Mouse (Mus musculus) embryo, embryonic 10 days (tissue): Measurements from ENCODE around the gene Hsd17b12.

Experiments
- DNase-seq: peaks from one replicate; pipeline ENCODE4 v3.0.0-alpha.2; 2015; ENCODE audit warnings: low spot score

Gene Hsd17b12

DNA sequence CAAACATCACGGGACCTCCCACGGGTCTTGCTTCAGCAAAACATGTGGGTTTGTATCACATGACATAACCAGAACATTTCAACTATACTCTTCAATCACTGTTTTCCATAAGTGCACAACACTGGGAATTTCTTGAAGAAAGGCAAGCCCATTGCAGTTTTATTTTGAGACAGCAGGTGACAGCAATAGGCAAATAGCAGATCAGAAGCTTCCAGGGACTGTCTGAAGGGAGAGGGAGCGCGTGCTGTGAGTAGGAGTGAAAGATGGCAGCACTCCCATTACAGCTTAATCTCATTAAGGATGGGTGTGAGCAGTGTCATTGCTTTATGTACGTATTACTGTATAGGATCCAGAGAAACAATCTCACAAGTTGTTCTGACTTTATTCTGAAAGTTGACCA is 88.3 kb downstream of the Hsd17b12 start:
- no peak for DNase-seq

DNA sequence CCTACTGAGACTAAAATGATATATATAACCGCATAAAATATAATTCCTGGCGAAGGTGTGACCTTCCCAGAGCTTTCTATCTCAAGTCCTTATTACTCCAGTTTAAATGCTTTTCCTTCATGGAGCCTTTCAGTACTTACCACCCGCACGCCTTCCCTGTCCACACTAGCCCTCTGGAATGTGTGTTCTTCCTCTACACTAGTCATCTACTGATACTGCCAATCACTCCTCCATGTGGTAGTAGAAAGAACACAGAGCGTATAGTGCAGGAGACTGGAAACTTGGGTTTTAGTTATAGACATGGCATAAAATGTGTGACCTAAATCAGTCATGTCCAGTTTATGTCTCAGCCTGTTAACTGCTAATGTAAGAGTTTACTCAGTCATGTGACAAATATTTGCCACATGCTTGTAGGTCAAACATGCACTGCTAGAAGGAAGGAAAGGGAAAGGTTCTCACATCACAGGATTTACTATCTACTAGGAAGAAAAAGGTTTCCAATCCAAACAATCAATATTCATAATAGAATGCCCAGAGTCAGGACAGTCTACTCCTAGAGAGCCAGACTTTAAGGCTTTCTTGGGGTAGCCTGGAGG is 91.1 kb downstream of the Hsd17b12 start:
- DNase-seq = no peak

DNA sequence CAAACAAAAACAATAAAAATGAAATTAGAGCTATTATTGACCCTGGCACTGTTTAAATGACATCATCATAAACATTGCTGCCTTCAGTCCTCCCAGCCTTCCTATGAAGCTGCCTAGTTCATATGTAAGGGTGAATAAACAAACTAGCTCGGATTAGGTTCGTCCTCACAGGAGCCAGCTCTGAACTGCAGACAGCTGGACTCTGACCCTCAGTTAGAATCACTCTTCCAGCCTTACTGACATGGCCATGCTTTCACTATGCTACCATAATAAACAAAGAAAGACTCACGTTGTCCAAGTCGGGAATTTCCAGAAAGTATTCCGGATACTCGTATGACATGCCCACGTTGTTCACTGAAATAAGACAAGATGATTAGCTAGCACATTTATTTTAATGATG is 91.6 kb downstream of the Hsd17b12 start:
- no peak for DNase-seq

DNA sequence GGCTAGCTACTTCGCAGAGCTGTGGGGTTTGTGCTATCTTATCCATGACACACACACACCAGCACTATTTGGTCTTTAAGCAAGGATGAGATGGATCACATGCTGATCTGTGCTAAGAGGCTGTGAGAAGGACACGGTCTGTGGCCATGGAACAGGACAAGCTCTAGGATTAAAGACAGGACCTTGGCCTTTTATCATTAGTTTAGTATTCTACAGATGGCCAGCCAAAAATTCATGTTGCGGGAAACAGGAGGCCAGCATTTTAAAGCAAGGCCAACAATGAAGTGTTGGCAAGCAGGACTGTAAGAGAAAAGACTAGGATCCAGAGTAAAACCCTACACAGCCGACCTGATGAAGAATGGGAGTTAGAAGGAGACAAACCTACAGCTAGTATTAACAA is 95.0 kb downstream of the Hsd17b12 start:
- DNase-seq = no peak

DNA sequence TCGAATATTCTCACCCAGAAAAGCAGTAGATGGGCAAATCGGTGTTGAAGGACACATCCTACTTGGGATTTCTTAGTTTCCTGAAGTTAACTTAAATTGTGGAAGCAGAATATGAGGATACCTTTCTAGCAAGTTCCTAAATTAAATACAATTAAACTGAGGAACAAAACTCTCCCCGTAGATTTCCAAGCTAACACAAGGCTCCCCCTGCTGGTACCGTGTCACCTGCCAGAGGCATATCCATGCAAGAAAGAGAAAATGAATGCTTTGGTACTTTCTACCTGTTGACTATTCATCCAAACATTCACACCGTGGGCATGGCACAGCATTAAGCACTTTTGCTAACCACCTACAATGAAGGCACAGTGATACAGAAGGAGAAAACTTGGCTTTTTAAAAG is 98.3 kb downstream of the Hsd17b12 start:
- no peak for DNase-seq

DNA sequence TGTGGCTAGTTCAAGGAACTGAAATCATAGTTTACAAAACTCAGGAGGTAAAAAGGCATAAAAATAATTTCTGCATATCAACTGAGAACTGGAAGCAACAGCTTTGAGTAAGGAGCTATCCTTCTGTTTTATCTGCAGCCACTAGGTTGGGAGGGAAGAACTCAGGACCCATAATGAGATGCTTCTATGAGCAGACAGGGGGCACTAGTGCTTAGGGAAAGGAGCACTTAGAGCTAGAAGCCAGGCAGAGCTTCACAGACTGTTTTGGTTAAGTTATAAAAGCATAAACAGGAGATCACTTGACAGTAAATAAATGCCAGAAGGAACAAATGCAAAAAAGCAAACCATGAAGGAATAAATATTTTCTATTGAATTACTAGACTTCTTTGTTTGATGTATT is 103.0 kb downstream of the Hsd17b12 start:
- DNase-seq = peak; percentile 65

DNA sequence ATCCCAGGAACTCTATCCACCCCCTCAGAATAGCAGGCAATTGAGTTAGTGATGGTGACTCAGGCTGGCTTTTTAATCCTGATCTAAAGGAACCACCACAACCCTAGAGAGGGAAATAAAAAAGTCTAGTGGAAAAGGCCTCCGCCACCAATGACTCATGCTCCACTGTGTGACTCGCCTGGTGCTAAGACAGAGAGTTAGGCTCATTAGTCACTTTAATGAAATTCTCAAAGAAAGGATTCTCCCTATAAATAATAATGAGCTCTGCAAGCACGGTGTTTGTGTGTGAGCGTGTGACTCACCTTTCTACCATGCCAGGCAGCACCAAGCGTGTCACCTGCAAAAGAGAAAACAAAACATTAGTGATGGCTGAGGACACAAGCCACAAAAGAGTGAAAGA is 105.8 kb downstream of the Hsd17b12 start:
- no peak for DNase-seq

DNA sequence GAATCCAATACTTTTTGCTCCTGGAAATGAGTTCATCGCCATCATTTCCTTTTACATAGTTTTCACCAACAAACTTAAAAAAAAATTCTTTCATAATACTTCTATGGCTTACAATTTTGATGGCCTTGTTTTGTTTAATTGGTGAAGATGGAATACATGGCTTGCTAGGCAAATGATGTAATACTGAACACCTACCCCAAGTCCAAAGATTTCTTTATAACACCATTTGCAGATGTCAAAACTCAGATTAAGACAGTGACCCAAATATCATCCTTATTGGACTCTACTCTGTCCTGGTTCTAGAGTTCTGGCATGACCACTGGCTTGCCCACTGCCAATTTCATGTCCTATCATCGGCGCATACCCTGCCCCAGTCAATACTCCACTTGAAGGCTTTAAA is 106.9 kb downstream of the Hsd17b12 start:
- no peak for DNase-seq

DNA sequence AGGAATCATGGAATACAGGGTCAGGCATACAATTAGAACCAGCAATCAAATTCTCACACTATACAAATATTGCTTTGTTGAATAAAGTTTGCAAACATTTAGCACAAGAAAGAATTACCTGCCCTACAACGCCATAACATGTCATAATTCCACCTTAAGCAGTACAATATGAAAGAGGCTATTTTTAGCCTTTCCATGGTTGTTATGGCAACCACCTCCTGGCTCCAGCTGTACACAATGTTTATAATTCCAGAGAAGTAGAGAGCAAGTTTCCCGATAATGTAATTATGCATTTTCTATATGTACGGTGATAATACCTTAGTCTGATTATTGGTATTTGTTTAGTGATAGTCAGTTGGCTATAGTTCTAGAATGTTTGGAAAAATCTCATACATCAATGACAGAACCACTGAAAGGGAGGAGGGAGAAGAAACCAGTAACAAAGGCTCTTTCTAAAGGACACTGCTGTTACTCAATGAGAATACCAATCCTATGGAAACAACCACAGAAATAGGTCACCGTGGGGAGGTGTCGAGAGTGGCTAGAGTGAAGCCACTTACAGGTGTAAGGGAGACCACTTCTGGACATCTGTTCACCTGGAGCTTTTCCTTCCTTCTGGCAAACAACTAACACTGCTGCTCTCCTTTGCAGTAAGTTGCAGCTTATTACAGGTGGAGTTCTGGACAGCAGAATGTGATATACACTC is 108.1 kb downstream of the Hsd17b12 start:
- no peak for DNase-seq

DNA sequence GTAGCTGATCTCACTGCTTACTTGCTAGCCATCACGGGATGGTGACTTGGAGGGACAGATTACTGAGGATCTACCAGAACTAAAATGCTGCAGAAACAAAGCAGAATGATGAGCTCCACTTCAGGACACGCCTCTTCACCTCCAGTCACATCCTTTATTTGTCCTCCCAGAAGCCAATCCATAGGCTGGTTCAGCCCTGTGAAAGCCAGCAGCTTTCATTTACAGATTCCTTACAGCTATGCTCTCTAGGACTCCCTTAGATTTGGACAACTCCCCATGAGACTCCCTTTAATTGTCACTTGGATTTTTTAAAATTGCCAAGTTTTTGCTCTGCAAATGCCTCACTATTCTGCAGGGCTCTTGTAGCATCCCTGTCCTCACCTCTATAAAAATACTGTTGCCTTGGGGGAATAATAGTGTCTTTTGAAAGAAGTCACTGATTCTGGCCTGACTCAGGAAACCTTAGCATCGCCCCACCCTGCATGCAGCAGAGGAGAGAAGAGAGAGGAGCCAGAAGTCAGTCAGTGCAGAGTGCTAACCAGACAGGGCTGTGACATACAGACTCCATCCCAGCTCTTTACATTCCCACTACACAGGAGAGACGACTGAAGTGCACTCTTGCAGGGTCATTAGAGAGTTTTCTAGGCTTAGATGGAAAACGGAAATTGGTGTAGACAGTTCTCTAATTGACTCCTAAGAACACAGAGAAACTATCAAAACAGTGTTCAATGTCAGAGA is 108.9 kb downstream of the Hsd17b12 start:
- DNase-seq = no peak

DNA sequence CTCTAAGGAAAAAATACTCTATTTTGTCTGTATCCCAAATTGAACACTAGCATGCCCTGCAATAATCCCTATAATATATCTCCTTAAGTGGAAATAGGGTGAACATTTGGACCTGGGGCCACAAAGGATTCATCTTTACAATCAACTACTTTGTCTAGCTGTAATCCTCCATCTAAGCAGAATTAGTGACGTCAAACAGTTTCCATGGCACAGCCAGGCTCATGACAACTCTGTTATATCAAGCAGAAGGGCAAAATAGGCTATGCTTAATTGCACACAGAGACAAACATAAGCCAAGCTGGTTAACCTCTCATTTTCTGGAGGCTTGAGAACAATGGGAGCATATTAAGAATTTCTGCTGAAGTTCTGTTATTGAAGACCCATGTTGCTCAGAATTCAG is 109.5 kb downstream of the Hsd17b12 start:
- DNase-seq = no peak

DNA sequence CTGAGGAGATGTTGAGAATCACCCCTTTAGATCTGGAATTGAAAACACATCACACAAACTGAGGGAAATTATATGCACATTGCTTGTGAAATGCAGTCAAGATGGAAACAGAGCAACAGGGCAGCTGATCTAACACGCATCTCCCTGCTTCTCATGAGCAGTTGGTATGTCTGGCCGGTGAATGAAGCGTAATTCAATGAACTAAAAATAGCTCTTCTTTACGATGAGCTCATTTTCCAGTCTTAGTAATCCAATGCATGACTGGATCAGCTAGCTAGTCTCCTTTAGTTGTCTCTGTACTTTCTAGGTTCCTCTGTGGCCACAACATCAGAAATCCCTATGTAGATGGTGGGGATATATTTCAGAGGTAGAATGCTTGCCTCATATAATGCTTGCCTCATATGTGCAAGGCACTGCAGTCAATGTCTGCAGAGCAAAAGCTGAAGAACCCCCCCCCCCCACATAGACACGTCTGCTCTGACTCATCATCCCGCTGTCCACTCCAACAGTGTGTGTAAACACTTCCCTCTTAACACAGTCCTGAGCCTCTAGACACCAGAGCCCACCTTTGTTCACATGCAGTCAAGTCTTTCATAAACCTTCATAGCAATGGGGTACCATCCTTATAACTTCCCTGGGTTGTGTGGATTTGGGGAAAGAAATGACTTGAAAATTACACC is 112.2 kb downstream of the Hsd17b12 start:
- no peak for DNase-seq

DNA sequence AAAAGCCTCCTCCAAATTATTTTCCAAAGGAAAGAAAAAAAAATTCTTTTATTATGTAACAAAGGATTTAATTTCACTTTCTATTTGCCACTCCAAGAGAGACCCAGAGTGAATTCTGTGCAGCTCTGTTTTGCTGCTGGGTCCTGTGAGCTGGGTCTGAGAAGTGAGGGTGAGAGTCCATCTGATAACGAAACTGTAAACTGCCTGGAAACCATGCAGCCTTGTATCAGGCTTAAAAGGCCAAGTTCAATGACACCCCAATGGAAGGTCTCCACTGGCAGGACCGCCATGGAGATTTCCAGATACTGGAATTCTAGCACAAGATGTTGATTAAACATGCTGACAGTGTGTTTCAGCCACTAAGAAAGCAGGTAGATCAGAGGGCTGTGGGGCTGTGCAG is 113.6 kb downstream of the Hsd17b12 start:
- DNase-seq = no peak

DNA sequence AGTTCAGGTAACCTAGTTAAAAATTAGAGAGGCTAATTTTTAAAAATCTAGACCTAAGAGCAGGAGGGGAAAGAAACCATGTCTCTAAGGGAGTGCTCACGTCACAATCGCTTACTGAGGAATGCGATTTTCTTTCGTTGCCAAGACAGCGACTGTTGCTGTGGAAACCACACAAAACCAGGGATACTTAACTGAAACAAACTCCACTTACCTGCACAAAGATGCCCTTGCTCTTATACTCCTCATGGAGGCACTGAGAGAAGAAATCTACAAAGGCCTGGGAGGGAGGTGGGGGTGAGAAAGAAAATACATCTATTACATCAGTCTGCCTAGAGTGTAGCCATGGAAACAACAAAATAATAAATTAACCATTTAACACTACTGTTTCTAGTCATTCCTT is 114.1 kb downstream of the Hsd17b12 start:
- DNase-seq = peak; percentile 49

DNA sequence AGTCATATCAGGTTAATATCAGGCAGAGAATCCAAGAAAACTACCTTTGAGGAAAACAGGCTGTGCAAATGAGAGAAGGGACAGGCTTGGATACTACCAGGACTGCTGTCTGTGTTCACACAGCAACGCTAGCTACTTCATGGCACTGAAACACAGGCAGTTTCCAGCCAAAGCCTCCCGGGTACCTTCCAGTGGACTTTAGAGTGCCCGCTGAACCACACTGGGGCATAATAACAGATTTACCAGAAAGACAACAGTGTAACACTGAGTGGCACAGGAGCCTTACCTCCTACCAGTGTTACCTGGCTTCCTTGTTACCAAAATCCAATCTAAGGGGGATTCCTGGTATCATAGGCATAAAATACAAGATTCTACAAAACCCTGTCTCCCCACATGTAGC is 115.3 kb downstream of the Hsd17b12 start:
- DNase-seq = no peak

DNA sequence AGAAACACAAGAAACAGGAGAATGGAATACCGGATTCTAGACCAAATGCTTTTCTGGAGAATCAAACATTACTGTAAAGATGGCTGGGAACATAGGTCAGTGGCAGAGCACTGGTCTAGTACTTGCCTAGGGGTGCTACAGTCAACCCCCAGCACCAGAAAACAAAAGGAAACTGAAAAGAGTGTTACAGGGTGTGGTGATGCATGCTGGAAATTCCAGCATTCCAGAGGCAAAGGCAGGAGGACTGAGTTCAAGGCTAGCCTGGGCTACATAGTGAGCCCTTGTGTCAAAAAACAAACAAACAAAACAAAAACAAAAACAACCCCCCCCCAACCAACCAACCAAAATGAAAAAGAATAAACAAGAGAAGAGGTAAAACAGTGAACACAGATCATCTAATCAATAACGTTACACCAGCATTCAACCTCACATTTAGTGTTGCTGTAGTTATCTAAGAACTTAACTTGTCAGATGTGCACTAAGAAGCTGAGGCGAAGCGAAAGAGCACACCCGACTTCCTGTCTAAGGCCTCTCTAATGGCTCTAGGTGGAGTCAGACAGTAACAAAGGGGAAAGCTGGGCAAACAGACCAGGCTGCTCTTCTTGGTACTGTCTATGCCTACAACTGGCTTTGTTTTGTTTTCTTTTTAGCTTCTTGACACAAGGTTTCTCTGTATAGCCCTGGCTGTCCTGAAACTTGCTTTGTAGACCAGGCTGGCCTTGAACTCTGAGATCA is 117.2 kb downstream of the Hsd17b12 start:
- DNase-seq = no peak

DNA sequence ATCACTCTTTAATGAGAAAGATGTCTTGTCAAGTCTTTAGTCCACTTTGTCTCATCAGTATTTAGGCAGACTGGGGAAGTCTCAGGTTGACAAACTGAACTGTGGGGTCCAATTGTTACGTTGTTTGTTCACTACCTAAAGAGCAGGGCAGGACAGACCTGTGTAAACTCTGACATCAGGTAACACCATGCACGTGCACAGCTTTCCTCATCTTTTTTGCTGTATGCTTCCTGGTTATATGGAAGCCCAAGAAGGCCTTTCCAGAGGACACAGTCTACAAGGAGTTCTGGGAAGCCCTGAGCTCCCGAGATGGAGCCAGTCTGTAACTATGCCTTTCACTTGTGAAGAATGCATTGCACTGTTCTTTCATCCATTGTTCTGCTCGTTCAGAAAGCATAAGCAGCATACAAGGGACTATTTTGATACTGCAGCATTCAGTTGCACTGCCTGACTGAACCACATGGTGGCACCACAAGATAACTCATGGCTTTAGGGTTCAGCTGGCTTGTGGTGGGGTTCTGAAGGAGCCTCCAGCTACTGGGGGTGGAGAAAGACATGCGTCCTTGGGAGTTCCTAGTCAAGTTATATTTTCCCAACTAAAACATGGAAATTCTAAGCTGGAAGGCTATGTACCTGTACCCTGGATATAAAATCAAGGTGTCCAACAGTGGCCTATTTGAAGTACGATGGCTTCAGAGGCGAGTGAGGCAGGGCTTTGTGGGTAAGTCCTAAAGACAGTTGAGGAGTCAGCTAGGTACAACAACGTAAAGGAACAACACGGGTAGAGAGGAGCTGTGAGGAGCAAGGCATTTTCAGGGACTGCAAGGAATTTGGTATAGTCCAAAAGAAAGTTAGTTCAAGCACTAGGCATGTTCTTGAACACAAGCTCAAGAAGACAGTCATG is 122.1 kb downstream of the Hsd17b12 start:
- DNase-seq = peak; percentile 75

DNA sequence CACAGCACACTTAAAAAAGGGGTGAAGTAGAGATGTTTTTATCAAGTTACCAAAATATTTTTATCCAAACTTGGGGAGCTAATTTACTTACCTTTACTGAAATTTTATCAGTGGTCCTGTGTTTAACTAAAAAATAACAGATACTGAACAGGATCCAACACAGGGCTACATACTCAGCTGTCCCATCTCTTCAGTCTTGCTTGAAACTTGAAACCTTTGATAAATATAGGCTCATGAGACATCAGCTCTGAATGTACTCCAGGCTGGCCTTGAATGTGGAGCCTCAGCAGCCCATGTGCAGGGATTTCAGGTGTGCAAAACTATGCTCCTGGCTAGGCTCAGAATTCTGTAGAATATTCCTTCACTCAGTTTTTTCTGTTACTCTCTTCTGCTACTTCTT is 127.2 kb downstream of the Hsd17b12 start:
- no peak for DNase-seq

DNA sequence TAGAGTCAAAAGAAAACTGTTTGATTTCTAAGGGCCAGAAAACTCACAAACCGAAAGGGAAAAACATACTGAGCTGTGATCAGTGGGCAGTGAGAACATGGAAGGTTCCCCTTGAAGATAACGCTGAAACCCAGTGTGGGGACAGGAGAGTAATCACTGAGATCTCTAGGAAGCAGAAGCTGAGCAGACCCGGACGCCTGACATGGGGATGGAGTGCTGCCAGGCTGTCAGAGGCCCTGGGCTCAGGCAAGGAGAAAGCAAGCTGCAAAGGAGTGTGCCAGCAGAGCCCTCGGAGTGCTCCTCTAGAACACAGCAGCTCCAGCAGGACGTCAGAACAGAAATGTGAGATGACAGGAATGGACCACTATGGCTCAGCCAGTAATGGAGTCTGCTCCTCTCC is 133.1 kb downstream of the Hsd17b12 start:
- no peak for DNase-seq

DNA sequence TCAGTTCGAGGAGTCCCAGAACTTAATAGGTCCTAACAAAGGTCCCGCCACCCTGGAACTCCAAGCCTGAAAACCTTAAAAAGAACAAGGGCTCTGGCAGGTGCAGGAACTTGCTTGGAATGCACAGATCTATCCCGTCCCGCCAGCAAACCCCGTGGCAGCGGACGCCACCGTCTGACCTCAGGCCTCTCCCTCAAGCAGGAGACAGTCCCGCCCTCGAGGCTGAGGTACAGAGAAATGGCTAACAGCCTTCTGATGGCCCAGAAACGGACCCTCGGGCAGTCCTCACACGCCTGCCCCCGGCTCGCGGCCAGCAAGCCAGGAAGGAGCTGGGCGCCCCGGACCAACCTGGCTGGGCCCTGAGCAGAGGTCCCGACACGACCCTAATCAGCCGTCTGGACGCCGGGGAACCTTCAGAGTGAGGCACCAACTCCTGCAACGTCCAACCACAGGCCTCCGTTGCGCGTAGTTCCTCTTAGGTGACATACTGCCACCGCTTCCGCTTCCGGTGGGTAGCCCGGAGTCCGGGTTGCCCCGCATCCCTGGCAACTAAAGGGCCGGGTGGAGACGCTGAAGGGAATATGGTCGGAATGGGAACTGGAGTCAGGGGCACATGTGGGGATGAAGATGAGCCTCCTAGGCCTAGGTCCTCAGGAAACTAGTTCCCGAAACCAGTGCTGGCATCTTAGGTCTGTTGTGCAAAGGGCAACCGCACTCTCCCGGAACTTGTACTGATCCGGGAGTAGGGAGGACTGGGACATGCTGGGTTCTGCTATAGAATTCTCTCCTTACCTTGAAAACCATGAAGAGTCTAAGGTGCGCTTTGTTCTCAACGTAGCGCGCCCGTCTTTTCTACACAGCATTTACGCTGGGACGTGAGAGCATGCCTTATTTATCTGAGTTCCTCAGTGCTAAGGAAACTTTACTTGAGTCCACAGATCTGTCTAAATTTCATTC is 147.2 kb downstream of the Hsd17b12 start, which contains the start of gene Alkbh3:
Gene Alkbh3 (minus strand): TSS at position 473 of the 957 bp plus-strand sequence.
- peak; percentile 97 for DNase-seq
